Mouse (Mus musculus) kidney, postnatal 0 days (tissue): ENCODE data around the gene Ttyh1. TPM values are rescaled to one million over a fixed set of nuclear protein-coding genes. Genes with fewer than 3 reads are reported as not detected.
A peak's percentile ranks its signal among the peaks of the same experiment; 100 is the strongest.

Experiments
- ATAC-seq: fragments of 200-750 bp; cut with Nextera tagmentation; replicated peaks from 2 replicates; pipeline ENCODE4 v1.8.0; 2017; ENCODE audit warnings: low read depth, moderate number of reproducible peaks, moderate TSS enrichment, moderate library complexity; ENCODE audit not compliant: low FRiP score
- DNase-seq: peaks from one replicate; pipeline ENCODE4 v3.0.0-alpha.2; 2016; ENCODE audit warnings: low spot score
- H3K27ac ChIP-seq: fragments of 300-500 bp; sonication (generic); 2 replicates; pipeline ENCODE4 v1.5.1; 2014; ENCODE audit warnings: mild to moderate bottlenecking
- H3K27me3 ChIP-seq: fragments of 300-500 bp; sonication (generic); 2 replicates; pipeline ENCODE4 v1.6.1; 2014; ENCODE audit warnings: low read length, mixed read lengths; ENCODE audit not compliant: insufficient read depth
- H3K36me3 ChIP-seq: fragments of 300-500 bp; sonication (generic); 2 replicates; pipeline ENCODE4 v1.6.1; 2014; ENCODE audit warnings: low read length, mixed read lengths; ENCODE audit not compliant: insufficient read depth
- H3K4me1 ChIP-seq: fragments of 300-500 bp; sonication (generic); replicated peaks from 2 replicates; pipeline ENCODE4 v1.6.1; 2014; ENCODE audit warnings: antibody characterized with exemption, low read length, mixed read lengths; ENCODE audit not compliant: insufficient read depth
- H3K4me2 ChIP-seq: fragments of 300-500 bp; sonication (generic); 2 replicates; pipeline ENCODE4 v1.6.1; 2014; ENCODE audit warnings: mild to moderate bottlenecking, low read length, moderate library complexity, mixed read lengths
- H3K4me3 ChIP-seq: fragments of 300-500 bp; sonication (generic); replicated peaks from 2 replicates; pipeline ENCODE4 v1.5.1; 2014; ENCODE audit warnings: low read depth, low read length
- H3K9ac ChIP-seq: fragments of 300-500 bp; sonication (generic); 2 replicates; pipeline ENCODE4 v1.6.1; 2014; ENCODE audit warnings: low read depth, low read length
- H3K9me3 ChIP-seq: fragments of 300-500 bp; sonication (generic); replicated peaks from 2 replicates; pipeline ENCODE4 v1.6.1; 2016; ENCODE audit warnings: low read length, inconsistent platforms, mixed read lengths
- CTCF ChIP-seq: IDR thresholded peaks from 2 replicates; pipeline ENCODE4 v1.5.1; 2016; ENCODE audit warnings: antibody characterized with exemption, low read depth, mild to moderate bottlenecking, moderate library complexity
- WGBS: fragments of 180-500 bp; shearing (Covaris S2); extraction: QIAGEN DNeasy Blood & Tissue Kit; methylation state at CpG from one replicate; pipeline ENCODE4 v1.1.7; 2014; 5-methylcytosine and 5-hydroxymethylcytosine counted together
- polyA plus RNA-seq: library from polyadenylated mRNA; unstranded; fragments of >200 nt; fragmentation: Nextera tagmentation; extraction: Ambion mirVana; gene quantifications from 2 replicates; pipeline ENCODE4 v1.2.1, GENCODE M21; 2015

Gene Ttyh1
- polyA plus RNA-seq, 1 experiment from 2014 or later: 1.9 TPM

DNA sequence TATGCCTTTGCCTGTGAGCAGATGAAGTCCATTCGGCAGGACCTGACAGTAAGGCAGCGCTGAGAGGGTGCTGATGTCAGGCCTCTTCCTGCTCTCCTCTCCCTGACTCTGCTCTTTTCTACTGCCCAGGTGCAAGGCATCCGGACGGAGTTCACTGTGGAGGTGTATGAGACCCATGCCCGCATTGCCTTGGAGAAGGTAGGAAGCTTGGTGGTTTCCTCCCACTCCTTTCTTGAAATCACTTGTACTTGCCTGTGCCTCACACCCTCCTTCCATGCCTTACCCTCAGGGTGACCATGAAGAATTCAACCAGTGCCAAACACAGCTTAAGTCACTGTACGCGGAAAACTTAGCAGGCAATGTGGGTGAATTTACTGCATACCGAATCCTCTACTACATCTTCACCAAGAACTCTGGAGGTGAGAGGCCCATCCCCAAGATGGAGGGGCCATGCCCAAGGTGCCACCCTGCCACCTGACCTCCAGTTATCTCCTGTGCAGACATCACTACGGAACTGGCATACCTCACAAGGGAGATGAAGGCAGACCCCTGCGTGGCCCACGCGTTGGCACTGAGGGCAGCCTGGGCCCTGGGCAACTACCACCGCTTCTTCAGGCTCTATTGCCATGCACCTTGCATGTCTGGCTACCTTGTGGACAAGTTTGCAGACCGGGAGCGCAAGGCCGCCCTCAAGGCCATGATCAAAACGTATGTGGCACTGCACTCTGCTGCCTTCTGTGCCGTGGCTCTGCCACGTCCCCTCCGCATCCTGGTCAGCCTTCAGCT, 25.8 kb downstream of the Ttyh1 start:
- no peak for TF ChIP-seq CTCF
- no peak overlapping the region for H3K27ac ChIP-seq
- H3K4me3 ChIP-seq: no peak overlapping the region
- peaks cover 10% of the 10 kb centered on the region for H3K4me1 ChIP-seq
- no peaks in the 10 kb centered on the region for H3K9me3 ChIP-seq
- DNase-seq (no peak), ATAC-seq (no peak)
- no peaks in the 10 kb centered on the region for H3K27me3 ChIP-seq
- H3K9ac ChIP-seq: no peak overlapping the region
- H3K4me2 ChIP-seq: no peak overlapping the region
- peaks cover 74% of the 10 kb centered on the region for H3K36me3 ChIP-seq
- WGBS: 93% methylated on average over 20 of the region's 20 CpGs

DNA sequence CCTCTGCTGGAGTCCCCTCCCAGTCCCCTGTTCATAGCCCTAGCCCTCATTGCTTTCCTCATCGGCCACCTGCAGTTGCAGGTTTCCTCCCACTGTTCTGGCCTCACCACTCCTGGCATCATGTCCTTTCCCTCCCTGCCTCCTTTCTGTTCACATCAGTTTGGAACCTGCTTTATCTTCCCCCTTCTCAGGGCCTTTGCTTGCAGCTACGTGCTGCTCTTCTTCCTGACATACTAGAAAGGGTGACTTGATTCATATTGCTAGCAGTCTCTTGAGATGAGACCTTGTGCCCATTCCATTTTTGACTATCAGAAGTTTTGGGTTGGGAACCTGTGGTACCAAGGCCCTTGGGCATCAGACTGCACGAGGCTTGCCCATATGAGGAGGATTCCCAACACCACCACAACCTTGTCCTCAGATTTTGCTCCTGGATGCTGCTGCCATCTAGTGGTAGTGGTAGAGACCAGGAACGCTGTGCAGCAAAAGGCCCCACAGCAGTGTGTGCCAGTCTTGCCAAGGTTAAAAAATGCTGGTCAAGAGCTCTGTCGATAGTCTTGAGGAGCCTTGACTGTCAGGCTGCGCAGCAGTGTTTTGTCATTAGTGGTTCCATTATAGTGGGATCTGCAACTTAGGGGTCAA, 26.5 kb downstream of the Ttyh1 start:
- H3K4me2 ChIP-seq: no peak overlapping the region
- H3K4me3 ChIP-seq: no peak overlapping the region
- H3K4me1 ChIP-seq: peaks cover 17% of the 10 kb centered on the region
- H3K36me3 ChIP-seq: peaks cover 68% of the 10 kb centered on the region
- 66% methylated on average over 6 of the region's 6 CpGs for WGBS
- H3K9me3 ChIP-seq: no peaks in the 10 kb centered on the region
- peak; percentile 79 for TF ChIP-seq CTCF
- no peak overlapping the region for H3K9ac ChIP-seq
- peak; percentile 54 for DNase-seq
- no peaks in the 10 kb centered on the region for H3K27me3 ChIP-seq
- ATAC-seq: no peak
- H3K27ac ChIP-seq: no peak overlapping the region

DNA sequence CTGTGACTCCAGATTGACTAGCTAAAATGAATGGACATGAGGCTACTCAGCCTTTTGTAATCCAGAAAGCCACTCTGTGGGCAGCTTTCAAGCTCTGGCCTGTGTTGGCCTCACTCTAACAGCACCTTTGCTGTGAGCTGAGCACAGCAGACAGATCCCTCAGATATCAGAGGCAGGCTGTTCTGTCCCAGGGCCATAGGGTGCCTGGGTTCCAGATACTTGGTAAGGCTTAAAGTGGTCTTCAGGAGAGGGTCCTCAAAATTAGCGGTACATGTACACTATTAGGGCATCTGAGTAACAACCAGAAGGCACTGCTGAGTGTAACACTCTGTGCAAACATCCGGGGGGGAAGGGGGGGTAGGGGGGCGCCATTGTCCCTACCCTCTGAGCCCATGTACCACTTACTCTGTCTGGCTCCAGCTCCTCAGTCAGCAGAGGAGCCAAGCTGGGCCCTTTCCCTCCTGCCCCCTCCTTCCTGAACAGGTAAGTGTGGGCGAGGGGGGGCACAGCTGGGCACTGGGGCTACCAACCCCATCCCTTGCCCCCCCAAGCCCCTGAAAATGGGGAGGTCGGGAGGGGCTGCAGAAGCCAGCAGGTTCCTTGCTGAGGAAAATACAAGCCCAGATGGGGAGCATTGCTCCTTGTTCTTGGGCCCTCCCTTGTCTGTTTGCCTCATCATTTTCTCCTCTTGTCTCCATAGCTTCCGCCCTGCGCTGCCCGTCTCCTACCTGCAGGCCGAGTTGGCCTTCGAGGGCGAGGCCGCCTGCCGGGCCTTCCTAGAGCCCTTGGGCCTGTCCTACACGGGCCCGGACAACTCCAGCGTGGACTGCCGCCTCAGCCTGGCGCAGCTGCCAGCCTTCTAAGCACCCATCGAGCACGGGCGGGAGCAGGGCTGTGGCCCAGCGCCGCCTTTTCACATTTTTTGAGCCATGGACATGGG, 27.3 kb downstream of the Ttyh1 start:
- DNase-seq (no peak), ATAC-seq (no peak)
- no peak overlapping the region for H3K4me2 ChIP-seq
- peaks cover 20% of the 10 kb centered on the region for H3K4me1 ChIP-seq
- 91% methylated on average over 23 of the region's 23 CpGs for WGBS
- peaks cover 59% of the 10 kb centered on the region for H3K36me3 ChIP-seq
- no peaks in the 10 kb centered on the region for H3K27me3 ChIP-seq
- TF ChIP-seq CTCF: no peak
- H3K9ac ChIP-seq: no peak overlapping the region
- H3K9me3 ChIP-seq: no peaks in the 10 kb centered on the region
- H3K4me3 ChIP-seq: no peak overlapping the region
- H3K27ac ChIP-seq: no peak overlapping the region

DNA sequence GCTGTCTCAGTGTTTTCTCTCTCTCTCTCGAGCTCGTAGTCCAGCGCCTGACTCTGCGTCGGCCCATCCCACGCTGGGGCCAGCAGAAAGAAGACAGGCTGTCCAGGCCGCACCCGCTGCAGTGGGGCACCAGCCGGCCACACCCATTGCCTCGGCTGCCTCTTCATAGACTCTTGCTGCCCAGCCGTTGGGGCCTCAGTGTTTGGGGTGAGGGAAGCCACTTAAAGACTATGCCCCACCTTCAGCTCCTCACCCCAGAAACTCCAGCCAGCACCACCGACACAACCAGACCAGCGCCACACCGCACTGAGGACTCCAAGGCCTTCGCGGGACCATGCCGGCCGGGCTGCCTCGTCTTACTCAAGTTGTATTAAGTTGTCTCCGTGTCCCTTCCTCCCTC, 28.2 kb downstream of the Ttyh1 start:
- Histone ChIP-seq H3K9ac (no peak overlapping the region), H3K9me3 (no peaks in the 10 kb centered on the region), H3K4me2 (no peak overlapping the region), H3K4me1 (peaks cover 20% of the 10 kb centered on the region), H3K27me3 (no peaks in the 10 kb centered on the region), H3K4me3 (no peak overlapping the region), H3K36me3 (peaks cover 51% of the 10 kb centered on the region), H3K27ac (no peak overlapping the region)
- ATAC-seq: no peak
- TF ChIP-seq CTCF: no peak
- no peak for DNase-seq
- 73% methylated on average over 20 of the region's 20 CpGs for WGBS

DNA sequence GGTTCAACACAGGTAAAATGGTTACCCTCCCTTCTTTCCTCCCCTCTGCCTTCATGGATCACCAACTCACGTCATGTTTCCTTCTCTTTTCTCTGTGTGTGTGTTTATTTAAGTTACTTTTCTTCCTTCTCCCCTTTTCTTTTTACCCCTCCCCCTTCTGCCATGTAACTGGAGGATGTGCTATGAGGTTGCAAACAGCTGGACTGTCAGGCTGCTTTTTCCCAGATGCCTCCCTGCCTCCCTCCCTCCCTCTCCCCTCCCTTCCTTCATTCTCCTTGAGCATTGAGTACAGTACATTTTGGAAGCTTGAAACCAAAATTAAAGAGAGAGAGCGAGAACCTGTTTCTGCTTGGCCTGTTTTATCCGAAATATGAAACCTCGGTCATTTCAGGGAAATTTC, 28.6 kb downstream of the Ttyh1 start:
- H3K27ac ChIP-seq: no peak overlapping the region
- no peaks in the 10 kb centered on the region for H3K27me3 ChIP-seq
- peak; percentile 41 for DNase-seq
- no peak for ATAC-seq
- H3K4me3 ChIP-seq: no peak overlapping the region
- WGBS: 52% methylated on average over 4 of the region's 4 CpGs
- peaks cover 48% of the 10 kb centered on the region for H3K36me3 ChIP-seq
- TF ChIP-seq CTCF: no peak
- H3K4me1 ChIP-seq: peaks cover 20% of the 10 kb centered on the region
- H3K9ac ChIP-seq: no peak overlapping the region
- H3K9me3 ChIP-seq: no peaks in the 10 kb centered on the region
- H3K4me2 ChIP-seq: peak overlapping the region; percentile 92; the same call in 1 of the 2 replicates
